Mouse (Mus musculus) myocyte (in vitro differentiated cells): Measurements from ENCODE around the gene Hspa1b.
"Not testable (repeated sequence)": the region's sequence is repeated elsewhere in the genome, so short reads cannot be mapped to it uniquely, and the experiment has no call there.

Experiments used
- E2F4 ChIP-seq: IDR thresholded peaks from one replicate; pipeline ENCODE4 v1.6.1; 2011; ENCODE audit warnings: mild to moderate bottlenecking, control low read depth, moderate library complexity; ENCODE audit not compliant: insufficient read depth
- MAX ChIP-seq: IDR thresholded peaks from one replicate; pipeline ENCODE4 v1.6.1; 2011; ENCODE audit warnings: low read depth, mild to moderate bottlenecking, control low read depth
- MYOD1 ChIP-seq, 3 experiments: IDR thresholded peaks; one replicate each; pipeline ENCODE4 v1.6.1; 2011; ENCODE audit warnings: control low read depth in 2 of 3, low read depth in 2 of 3, mild to moderate bottlenecking in 2 of 3, moderate library complexity in 1 of 3; ENCODE audit not compliant: insufficient read length in 2 of 3, control insufficient read depth in 1 of 3
- POLR2A ChIP-seq: IDR thresholded peaks from one replicate; pipeline ENCODE4 v1.6.1; 2011; ENCODE audit warnings: low read depth, mild to moderate bottlenecking, control low read depth, moderate library complexity; ENCODE audit not compliant: insufficient read length
- POLR2AphosphoS2 ChIP-seq: IDR thresholded peaks from one replicate; pipeline ENCODE4 v1.6.1; 2011; ENCODE audit warnings: low read depth, control low read depth; ENCODE audit not compliant: insufficient read length
- TCF12 ChIP-seq: IDR thresholded peaks from one replicate; pipeline ENCODE4 v1.6.1; 2011; ENCODE audit warnings: mild to moderate bottlenecking, control low read depth; ENCODE audit not compliant: poor library complexity, insufficient read depth, severe bottlenecking
- TCF3 ChIP-seq: IDR thresholded peaks from one replicate; pipeline ENCODE4 v1.6.1; 2011; ENCODE audit warnings: low read depth, control low read depth; ENCODE audit not compliant: insufficient read length
- USF1 ChIP-seq: IDR thresholded peaks from one replicate; pipeline ENCODE4 v1.6.1; 2011; ENCODE audit warnings: low read depth, mild to moderate bottlenecking, control low read depth, moderate library complexity

- TF ChIP-seq POLR2A; USF1; TCF3; POLR2AphosphoS2; E2F4; TCF12; MYOD1 (IDR thresholded peaks at IDR 0.05; ENCODE audit: control insufficient read depth in 1 of 3, insufficient read length in 2 of 3, low read depth in 2 of 3); MAX: not testable (repeated sequence)
These were observed 12.6 kb upstream of the Hspa1b start for GRCm38 (mm10) chr17:34971694-34972068.
